Mouse (Mus musculus) kidney, postnatal 14 days (tissue): ENCODE measurements around the gene Clcn3.
A peak's percentile ranks its signal among the peaks of the same experiment; 100 is the strongest.
"Not testable (repeated sequence)": the region's sequence is repeated elsewhere in the genome, so short reads cannot be mapped to it uniquely, and the experiment has no call there.

ENCODE experiments used
- DNase-seq: peaks from one replicate; pipeline ENCODE4 v3.0.0; 2022; ENCODE audit warnings: mixed read lengths

The Clcn3 gene

DNA sequence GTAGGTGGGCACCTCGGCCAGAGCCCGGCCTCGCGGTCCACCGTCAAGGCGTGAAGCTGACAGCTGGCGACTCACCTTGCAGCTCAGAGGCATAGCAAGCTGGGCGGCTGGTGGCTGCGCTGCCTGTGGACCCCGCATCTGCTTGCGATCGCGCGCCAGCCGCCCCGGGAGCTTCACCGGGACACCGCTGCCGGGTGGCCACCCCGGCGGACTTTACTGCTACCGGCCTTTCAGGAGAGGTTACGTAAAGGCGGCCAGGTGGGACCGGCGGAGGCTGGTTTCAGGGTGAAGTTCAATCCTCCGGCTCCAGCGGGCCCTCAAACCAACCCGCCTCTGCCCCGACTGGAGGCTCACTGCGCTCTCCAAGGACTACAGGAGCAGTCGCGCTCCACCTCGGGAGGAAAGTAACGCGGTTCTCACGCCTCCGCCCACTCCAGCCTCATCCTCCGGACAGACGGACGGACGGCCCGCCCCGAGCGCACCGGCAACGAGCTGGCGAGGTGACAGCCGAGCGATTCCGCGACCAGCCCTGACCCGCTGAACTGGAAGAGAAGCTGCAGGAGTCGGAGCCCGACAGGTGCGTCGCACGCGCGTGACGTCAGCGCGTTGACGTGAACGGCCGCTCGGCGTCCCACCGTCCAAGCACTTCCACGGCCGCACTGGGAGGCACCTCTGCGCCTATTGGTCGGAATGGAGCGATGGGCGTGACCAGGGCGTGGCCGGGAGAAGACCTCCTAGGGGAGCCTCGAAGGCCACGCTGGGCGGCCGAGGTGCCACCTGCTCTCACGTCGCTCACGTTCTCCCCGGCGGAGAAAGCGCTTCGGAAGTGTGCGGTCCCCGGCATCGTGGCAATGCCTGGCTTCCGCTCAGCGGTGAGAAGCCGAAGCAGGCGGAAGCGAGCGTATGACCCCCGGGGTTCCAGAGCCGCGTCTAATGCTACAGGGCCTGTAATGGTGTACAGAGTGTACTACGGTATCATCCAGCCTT lies at the start of gene Clcn3:
Gene Clcn3, minus strand, starts transcription at position 600 of the 987 bp plus-strand sequence.
- peak; percentile 98 for DNase-seq

DNA sequence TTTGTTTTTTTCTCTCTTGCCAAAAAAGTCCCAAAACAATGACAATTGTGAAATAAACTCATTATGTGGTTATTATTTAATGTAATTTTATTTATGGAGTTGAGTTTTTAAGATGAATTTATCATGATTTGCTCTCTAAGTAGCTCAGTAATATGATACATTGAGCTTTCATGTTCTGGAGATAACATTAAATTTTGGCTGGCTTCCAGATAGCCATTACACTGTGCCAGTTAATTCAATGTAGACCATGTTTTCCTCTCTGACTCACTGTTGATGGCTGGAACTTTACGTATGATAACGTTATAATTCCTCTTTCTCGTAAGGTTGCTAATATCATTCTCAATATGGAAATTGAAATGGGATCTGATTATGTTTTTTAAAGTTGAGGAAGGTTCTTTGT lies 13.4 kb upstream of the Clcn3 start:
- DNase-seq: no peak

DNA sequence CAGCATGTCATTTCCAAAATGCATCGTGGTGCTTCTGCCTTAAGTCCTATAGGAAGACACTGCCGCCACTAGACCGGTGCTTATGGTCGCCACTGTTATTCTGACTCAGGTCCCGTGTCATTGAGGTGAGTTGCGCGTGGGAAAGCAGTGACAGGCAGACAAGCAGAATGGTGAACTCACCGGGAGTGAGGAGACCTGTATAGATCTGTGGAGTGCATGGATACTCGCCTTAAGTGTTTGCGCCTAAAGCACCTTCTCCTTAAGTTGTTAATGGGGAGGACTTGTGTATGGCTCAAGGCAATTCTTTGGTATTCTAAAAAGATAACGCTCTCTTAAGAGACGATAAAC lies 10.5 kb upstream of the Clcn3 start:
- DNase-seq: no peak

GRCm38 (mm10) chr8:60992910-60993638 lies 10.0 kb upstream of the Clcn3 start, which contains the start of gene Nek1:
Nek1 (plus strand) TSS chr8:60993195.
- peak; percentile 99 for DNase-seq

- peak; percentile 89 for DNase-seq
Observed at GRCm38 (mm10) chr8:60992561-60992909, 9.4 kb upstream of the Clcn3 start.

DNA sequence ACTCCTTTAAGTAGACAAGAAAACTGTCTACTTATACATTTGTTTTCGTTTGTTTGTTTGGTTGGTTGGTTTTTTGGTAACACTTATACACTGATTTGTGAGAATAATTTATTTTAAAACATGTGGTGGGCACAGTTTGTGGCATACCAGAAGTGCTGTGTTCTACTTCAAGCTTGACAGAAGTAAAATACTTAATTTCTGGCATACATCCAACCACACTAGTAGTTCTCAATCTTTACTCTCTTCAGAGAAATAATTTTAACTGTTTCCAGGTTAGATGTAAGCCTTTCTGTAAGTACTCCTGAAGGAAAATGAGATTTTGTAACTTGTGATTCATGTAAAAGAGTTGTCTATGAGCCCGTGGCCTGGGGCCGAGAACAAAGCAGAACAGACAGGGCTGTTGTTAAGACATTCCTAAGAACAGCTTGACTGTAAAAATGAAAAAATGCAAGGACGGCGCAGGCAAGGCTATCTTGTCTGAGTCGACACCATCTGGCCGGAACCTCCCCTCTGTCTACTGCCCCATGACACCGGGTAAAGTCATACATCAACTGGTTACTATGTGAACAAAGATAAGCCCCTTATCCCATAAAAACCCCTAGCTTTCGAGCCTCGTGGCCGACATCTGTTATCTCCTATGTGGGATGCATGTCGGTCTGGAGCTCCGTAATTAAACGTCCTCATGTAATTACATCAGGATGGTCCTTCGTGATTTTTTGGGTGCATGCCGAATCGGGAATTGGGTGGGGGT lies 1.3 kb upstream of the Clcn3 start:
- not testable (repeated sequence) for DNase-seq

DNA sequence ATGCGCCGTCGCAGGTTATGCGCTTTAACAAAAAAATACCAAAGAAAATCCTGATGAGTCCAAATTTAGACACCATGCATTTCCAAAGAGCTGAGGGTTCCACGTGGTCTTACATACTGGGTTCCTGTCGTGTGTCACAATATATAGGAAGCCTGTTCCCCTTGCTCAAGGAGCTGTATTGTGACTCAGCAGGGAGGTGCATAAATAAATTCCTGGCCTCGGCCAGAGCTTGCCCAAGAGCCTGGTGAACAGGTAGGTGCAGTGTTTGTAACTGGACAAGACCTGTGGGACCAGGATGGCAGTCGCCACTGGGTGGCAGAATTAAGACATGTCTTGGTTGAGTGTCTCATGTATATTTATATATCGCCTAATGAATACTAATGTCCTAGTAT lies 584 bp upstream of the Clcn3 start:
- peak; percentile 80 for DNase-seq

GRCm38 (mm10) chr8:60981388-60981787 lies 1.7 kb downstream of the Clcn3 start:
- no peak for DNase-seq

GRCm38 (mm10) chr8:60978496-60978895 lies 4.6 kb downstream of the Clcn3 start:
- no peak for DNase-seq

DNA sequence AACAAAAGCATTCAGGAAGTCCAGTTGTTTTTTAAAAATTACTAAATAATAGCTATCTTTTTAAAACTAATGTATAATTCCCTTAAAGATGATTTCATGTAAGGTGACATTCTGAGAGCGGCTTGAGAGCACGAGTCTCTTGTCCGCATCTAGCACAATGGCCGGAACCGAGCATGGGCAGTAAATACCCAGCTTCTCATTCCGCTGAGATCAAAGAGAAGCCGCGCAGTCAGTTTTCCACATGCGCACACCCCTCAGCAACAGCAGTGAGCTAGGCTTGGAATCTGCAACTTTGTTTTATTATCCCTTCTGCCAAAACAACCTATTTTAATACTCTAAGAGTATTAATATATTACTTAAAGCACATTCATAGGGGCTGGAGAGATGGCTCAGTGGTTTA lies 6.3 kb downstream of the Clcn3 start:
- no peak for DNase-seq

DNA sequence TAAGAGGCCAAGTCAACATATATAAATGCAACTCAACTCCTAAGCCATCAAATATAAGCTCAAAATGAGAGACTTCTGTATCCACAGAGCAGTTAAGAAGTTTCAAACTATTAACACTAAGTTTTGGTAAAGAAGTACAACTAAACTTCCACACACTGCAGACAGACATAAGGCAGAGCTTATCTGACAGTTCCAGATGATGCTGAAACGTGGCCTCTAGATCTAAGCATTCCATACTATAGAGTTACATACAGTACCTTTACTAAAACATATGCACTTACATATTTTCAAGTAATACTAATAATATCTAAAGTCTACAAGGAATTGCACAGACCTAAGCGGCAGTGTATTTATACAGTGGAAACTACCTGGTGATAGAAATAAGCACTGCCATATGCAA lies 8.3 kb downstream of the Clcn3 start:
- no peak for DNase-seq

GRCm38 (mm10) chr8:60973448-60973847 lies 9.7 kb downstream of the Clcn3 start:
- DNase-seq: no peak

DNA sequence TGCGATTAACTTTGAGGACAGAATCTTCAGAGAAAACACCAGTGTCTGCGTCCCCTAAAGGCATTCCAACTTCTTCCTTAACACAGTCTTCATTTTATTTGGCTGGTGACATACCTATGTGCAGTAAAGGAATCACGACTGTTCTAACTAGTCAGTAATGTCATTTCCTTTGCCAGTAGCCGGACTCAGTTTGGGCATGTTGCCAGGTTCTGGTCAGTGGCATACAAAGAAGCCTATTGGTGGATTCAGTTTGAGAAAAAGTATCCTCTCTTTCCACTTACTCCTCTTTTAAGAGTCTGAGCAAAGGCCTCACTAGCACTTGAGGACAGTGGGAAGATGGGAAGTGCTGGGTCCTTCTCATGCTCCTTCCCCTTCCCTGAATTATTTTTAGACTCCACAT lies 11.3 kb downstream of the Clcn3 start:
- peak; percentile 63 for DNase-seq

DNA sequence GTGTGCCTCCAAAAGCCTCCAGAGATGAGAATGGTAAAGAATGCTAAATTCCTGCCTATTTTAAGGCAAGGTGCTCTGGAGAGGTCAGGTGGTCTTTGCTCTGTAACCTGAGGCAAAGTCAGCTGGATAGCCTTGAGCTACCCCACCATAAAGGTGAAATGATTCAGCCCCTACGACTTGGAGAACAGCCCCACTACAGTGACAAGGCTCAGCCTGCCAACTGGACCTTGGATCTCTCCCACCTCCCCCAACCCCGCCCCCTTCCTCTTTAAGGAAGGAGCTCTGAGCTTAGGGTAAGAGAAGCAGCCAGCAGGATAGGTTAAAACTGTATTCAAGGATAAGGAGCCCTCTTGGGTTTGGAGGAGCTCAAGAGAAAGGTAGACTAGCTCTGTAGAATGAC lies 14.0 kb downstream of the Clcn3 start:
- peak; percentile 25 for DNase-seq

GRCm38 (mm10) chr8:60965741-60966140 lies 17.4 kb downstream of the Clcn3 start:
- DNase-seq: no peak

DNA sequence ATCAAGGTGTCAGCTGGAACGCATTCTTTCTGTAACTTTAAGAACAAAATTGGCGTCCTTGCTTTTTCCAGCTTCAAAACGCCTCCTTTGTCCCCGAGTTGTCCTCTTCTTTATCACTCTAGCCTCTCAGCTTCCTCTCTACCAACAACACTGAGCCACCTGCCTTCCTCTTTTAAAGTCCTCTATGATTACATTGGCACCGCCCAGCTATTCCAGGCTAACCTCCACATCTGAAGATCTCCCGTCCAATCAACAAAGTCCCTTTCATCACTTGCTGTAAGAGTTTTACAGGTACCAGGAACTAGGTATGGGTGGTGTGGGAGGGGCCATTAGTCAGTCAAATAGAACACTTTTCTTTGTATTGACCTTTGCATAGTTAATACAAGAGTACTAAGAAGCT lies 17.8 kb downstream of the Clcn3 start:
- no peak for DNase-seq

DNA sequence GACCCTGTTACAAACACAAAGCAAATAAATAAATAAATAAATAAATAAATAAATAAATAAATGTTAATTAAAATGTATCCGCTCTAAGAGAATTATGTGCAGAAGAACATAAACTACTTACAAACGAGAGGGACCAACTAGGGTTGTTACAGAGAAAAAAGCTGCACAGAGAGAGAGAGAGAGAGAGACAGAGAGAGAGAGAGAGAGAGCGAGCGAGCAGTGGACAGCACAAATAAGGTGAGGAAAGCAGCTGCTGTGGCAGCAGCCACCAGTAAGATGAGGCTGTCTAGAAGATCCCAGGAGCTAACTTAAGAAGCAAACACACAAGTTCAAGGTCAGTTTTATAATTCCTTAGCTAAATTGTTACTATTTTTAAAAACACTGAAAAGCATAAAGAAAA lies 18.6 kb downstream of the Clcn3 start:
- no peak for DNase-seq

GRCm38 (mm10) chr8:60963931-60964330 lies 19.2 kb downstream of the Clcn3 start:
- no peak for DNase-seq

GRCm38 (mm10) chr8:60962763-60963162 lies 20.3 kb downstream of the Clcn3 start:
- DNase-seq: no peak

DNA sequence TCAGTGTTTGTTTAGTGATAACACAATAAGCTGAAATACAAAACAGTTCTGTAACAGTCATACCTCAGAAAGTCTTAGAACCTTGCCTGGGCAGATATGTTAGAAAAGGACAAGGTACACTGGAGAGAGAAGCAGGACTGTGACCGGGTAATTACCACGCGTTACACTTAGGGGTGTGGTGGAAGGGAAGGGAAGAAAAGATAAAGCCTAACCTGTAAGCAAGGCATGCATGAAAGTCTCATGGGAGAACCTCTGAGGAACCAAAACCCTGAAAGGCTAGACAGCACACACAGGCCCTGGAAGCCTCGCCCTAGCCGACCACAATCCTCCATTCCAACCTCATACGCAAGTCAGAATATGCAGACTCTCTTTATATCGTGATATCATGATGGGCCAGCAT lies 26.3 kb downstream of the Clcn3 start:
- no peak for DNase-seq

DNA sequence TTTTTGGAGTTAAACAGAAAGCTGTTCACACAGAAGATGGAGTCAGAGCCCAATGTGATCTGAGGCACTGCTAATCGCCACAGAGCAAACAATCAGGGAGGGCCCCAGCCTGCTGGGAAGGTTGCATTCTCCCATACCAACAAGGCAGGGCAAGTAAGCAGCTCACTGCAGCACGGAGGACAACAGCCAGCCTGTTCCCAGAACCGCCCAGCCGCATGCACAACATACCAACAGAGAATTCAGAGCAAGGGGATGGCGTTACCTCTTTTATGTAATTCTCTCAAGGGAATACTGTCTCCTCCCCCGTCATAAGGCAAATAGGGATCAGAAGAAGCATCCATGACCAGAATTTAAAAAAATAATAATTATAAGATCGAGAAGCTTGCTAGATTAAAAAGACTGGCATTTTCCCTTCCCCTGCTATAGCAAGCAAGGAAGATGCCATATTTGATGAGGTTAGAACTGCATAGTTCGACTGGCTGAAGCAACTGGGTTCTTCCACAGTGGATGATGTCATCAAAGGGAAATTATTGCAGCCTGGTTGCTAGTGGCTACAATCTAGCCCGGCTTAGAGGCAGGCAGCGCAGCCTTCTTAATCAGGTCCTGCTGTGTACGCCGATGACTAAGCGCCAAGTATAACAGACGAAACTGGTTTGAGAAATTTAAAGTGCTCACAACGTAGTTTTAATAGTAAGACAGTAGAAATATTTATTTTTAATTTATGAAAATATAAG lies 28.7 kb downstream of the Clcn3 start:
- peak; percentile 70 for DNase-seq

- DNase-seq: no peak
Observed at GRCm38 (mm10) chr8:60952803-60953202, 30.3 kb downstream of the Clcn3 start.

GRCm38 (mm10) chr8:60951757-60952156 lies 31.3 kb downstream of the Clcn3 start:
- DNase-seq: no peak
